Mouse (Mus musculus) ovary, postnatal 14 days (tissue): ENCODE data around the gene Cript.

Experiments used
- DNase-seq: peaks from one replicate; pipeline ENCODE4 v3.0.0; 2022; ENCODE audit warnings: low spot score

The Cript gene

GRCm38 (mm10) chr17:87025269-87025949, at the start of gene Cript, which contains the start of gene Pigf:
TSS of gene Cript (plus strand) at chr17:87025550.
TSS of gene Pigf (minus strand) at chr17:87025406.
- peak; percentile 94 for DNase-seq

GRCm38 (mm10) chr17:86976387-86976786, 49.0 kb upstream of the Cript start:
- DNase-seq, result no peak

GRCm38 (mm10) chr17:86978496-86978895, 46.9 kb upstream of the Cript start:
- no peak for DNase-seq

GRCm38 (mm10) chr17:86981205-86981604, 44.1 kb upstream of the Cript start:
- no peak for DNase-seq

GRCm38 (mm10) chr17:86981701-86982100, 43.6 kb upstream of the Cript start:
- no peak for DNase-seq

- DNase-seq, result no peak
Observed at GRCm38 (mm10) chr17:86982497-86982896, 42.9 kb upstream of the Cript start.

GRCm38 (mm10) chr17:86986449-86987138, 38.8 kb upstream of the Cript start:
- no peak for DNase-seq

- no peak for DNase-seq
Observed at GRCm38 (mm10) chr17:86988161-86988560, 37.2 kb upstream of the Cript start.

GRCm38 (mm10) chr17:86988601-86989184, 36.7 kb upstream of the Cript start:
- DNase-seq, result no peak

GRCm38 (mm10) chr17:86991306-86991705, 34.0 kb upstream of the Cript start:
- DNase-seq, result no peak

- no peak for DNase-seq
Observed at GRCm38 (mm10) chr17:86997323-86997722, 28.0 kb upstream of the Cript start.

GRCm38 (mm10) chr17:87008950-87009349, 16.4 kb upstream of the Cript start:
- no peak for DNase-seq

- no peak for DNase-seq
Observed at GRCm38 (mm10) chr17:87011301-87012019, 13.9 kb upstream of the Cript start.

GRCm38 (mm10) chr17:87019692-87020091, 5.7 kb upstream of the Cript start:
- DNase-seq, result no peak

- DNase-seq, result no peak
Observed at GRCm38 (mm10) chr17:87024491-87025242, 683 bp upstream of the Cript start.

- DNase-seq, result no peak
Observed at GRCm38 (mm10) chr17:87036141-87037073, 11.1 kb downstream of the Cript start.

- no peak for DNase-seq
Observed at GRCm38 (mm10) chr17:87038496-87038895, 13.1 kb downstream of the Cript start.

- no peak for DNase-seq
Observed at GRCm38 (mm10) chr17:87041739-87042138, 16.4 kb downstream of the Cript start.

GRCm38 (mm10) chr17:87044364-87044763, 19.0 kb downstream of the Cript start:
- peak; percentile 88 for DNase-seq

- DNase-seq, result no peak
Observed at GRCm38 (mm10) chr17:87044796-87045195, 19.4 kb downstream of the Cript start.

GRCm38 (mm10) chr17:87049696-87050095, 24.3 kb downstream of the Cript start:
- no peak for DNase-seq
